Mouse (Mus musculus) stomach, embryonic 15.5 days (tissue): ENCODE measurements around the gene Cpsf6. TPM values are rescaled to one million over a fixed set of nuclear protein-coding genes. Genes with fewer than 3 reads are reported as not detected.

Experiments used
- ATAC-seq: fragments of 200-750 bp; cut with Nextera tagmentation; 2 replicates; pipeline ENCODE4 v1.8.0; 2017; ENCODE audit warnings: low read depth, moderate number of reproducible peaks, moderate TSS enrichment; ENCODE audit not compliant: insufficient read depth, low FRiP score
- H3K27ac ChIP-seq: fragments of 300-500 bp; sonication (generic); 2 replicates; pipeline ENCODE4 v1.5.1; 2015; ENCODE audit warnings: mild to moderate bottlenecking, inconsistent platforms
- H3K27me3 ChIP-seq: fragments of 300-500 bp; sonication (generic); replicated peaks from 2 replicates; pipeline ENCODE4 v1.6.1; 2015; ENCODE audit warnings: inconsistent platforms
- H3K36me3 ChIP-seq: fragments of 300-500 bp; sonication (generic); 2 replicates; pipeline ENCODE4 v1.6.1; 2015; ENCODE audit warnings: inconsistent platforms
- H3K4me1 ChIP-seq: fragments of 300-500 bp; sonication (generic); 2 replicates; pipeline ENCODE4 v1.6.1; 2015; ENCODE audit warnings: inconsistent platforms
- H3K4me2 ChIP-seq: fragments of 300-500 bp; sonication (generic); 2 replicates; pipeline ENCODE4 v1.6.1; 2015; ENCODE audit warnings: mild to moderate bottlenecking, inconsistent platforms
- H3K4me3 ChIP-seq: fragments of 300-500 bp; sonication (generic); replicated peaks from 2 replicates; pipeline ENCODE4 v1.5.1; 2015; ENCODE audit warnings: inconsistent platforms
- H3K9ac ChIP-seq: fragments of 300-500 bp; sonication (generic); 2 replicates; pipeline ENCODE4 v1.6.1; 2015; ENCODE audit warnings: inconsistent platforms
- H3K9me3 ChIP-seq: fragments of 300-500 bp; sonication (generic); 2 replicates; pipeline ENCODE4 v1.6.1; 2016; ENCODE audit warnings: inconsistent platforms
- WGBS: fragments of 180-500 bp; shearing (Covaris S2); methylation state at CpG from one replicate; pipeline ENCODE4 v1.1.7; 2015; 5-methylcytosine and 5-hydroxymethylcytosine counted together
- polyA plus RNA-seq: library from polyadenylated mRNA; unstranded; fragments of >200 nt; fragmentation: Nextera tagmentation; extraction: Ambion mirVana; gene quantifications from 2 replicates; pipeline ENCODE4 v1.2.1, GENCODE M21; 2015

Cpsf6 gene
- polyA plus RNA-seq, 1 experiment from 2014 or later = 117 TPM

GRCm38 (mm10) chr10:117330521-117330920 lies 49.3 kb downstream of the Cpsf6 start:
- Histone ChIP-seq H3K4me1 (no peaks in the 10 kb centered on the region), H3K27ac (no peak overlapping the region), H3K27me3 (no peaks in the 10 kb centered on the region), H3K9me3 (no peaks in the 10 kb centered on the region), H3K4me2 (no peak overlapping the region), H3K36me3 (no peaks in the 10 kb centered on the region), H3K4me3 (no peak overlapping the region), H3K9ac (no peak overlapping the region)
- no peak for ATAC-seq
- 70% methylated on average over 5 of the region's 5 CpGs for WGBS

GRCm38 (mm10) chr10:117323782-117324181 lies 56.0 kb downstream of the Cpsf6 start:
- Histone ChIP-seq H3K9me3 (no peaks in the 10 kb centered on the region), H3K9ac (no peak overlapping the region), H3K4me1 (no peaks in the 10 kb centered on the region), H3K36me3 (no peaks in the 10 kb centered on the region), H3K27ac (no peak overlapping the region), H3K27me3 (no peaks in the 10 kb centered on the region), H3K4me3 (no peak overlapping the region), H3K4me2 (no peak overlapping the region)
- no peak for ATAC-seq
- 86% methylated on average over 7 of the region's 7 CpGs for WGBS

GRCm38 (mm10) chr10:117322630-117323029 lies 57.2 kb downstream of the Cpsf6 start:
- no peaks in the 10 kb centered on the region for H3K9me3 ChIP-seq
- WGBS = 94% methylated on average over 5 of the region's 5 CpGs

GRCm38 (mm10) chr10:117320571-117320981 lies 59.2 kb downstream of the Cpsf6 start:
- no peak overlapping the region for H3K27ac ChIP-seq
- H3K9ac ChIP-seq = no peak overlapping the region
- no peaks in the 10 kb centered on the region for H3K4me1 ChIP-seq
- no peaks in the 10 kb centered on the region for H3K27me3 ChIP-seq
- H3K36me3 ChIP-seq = no peaks in the 10 kb centered on the region
- no peak overlapping the region for H3K4me3 ChIP-seq
- H3K4me2 ChIP-seq = no peak overlapping the region
- 83% methylated on average over 3 of the region's 3 CpGs for WGBS
- H3K9me3 ChIP-seq = no peaks in the 10 kb centered on the region
- no peak for ATAC-seq

More at GRCm38 (mm10) chr10:117322630-117323029, 57.2 kb downstream of the Cpsf6 start:
- Histone ChIP-seq H3K27ac (no peak overlapping the region), H3K36me3 (no peaks in the 10 kb centered on the region), H3K27me3 (no peaks in the 10 kb centered on the region), H3K4me3 (no peak overlapping the region), H3K4me2 (no peak overlapping the region), H3K9ac (no peak overlapping the region), H3K4me1 (no peaks in the 10 kb centered on the region)
- no peak for ATAC-seq

GRCm38 (mm10) chr10:117316391-117316790 lies 63.4 kb downstream of the Cpsf6 start:
- Histone ChIP-seq H3K4me1 (no peaks in the 10 kb centered on the region), H3K36me3 (no peaks in the 10 kb centered on the region), H3K4me2 (no peak overlapping the region), H3K4me3 (no peak overlapping the region), H3K9ac (no peak overlapping the region), H3K27me3 (no peaks in the 10 kb centered on the region), H3K27ac (no peak overlapping the region), H3K9me3 (no peaks in the 10 kb centered on the region)
- ATAC-seq = no peak; the same call in 1 of the 2 replicates
- WGBS = 86% methylated on average over 11 of the region's 11 CpGs

- Histone ChIP-seq H3K4me1 (no peaks in the 10 kb centered on the region), H3K27ac (no peak overlapping the region), H3K27me3 (no peaks in the 10 kb centered on the region), H3K36me3 (no peaks in the 10 kb centered on the region), H3K4me2 (no peak overlapping the region), H3K9ac (no peak overlapping the region), H3K4me3 (no peak overlapping the region), H3K9me3 (no peaks in the 10 kb centered on the region)
- no peak for ATAC-seq
- 86% methylated on average over 2 of the region's 2 CpGs for WGBS
Measured at GRCm38 (mm10) chr10:117313133-117313532, 66.7 kb downstream of the Cpsf6 start.

GRCm38 (mm10) chr10:117312168-117312567 lies 67.6 kb downstream of the Cpsf6 start:
- Histone ChIP-seq H3K4me1 (no peaks in the 10 kb centered on the region), H3K36me3 (no peaks in the 10 kb centered on the region), H3K9ac (no peak overlapping the region), H3K27ac (no peak overlapping the region), H3K9me3 (no peaks in the 10 kb centered on the region), H3K27me3 (no peaks in the 10 kb centered on the region), H3K4me3 (no peak overlapping the region), H3K4me2 (no peak overlapping the region)
- 80% methylated on average over 8 of the region's 8 CpGs for WGBS
- ATAC-seq = no peak

GRCm38 (mm10) chr10:117304371-117304770 lies 75.4 kb downstream of the Cpsf6 start:
- 78% methylated on average over 5 of the region's 5 CpGs for WGBS
- ATAC-seq = no peak
- Histone ChIP-seq H3K4me3 (no peak overlapping the region), H3K9ac (no peak overlapping the region), H3K27me3 (no peaks in the 10 kb centered on the region), H3K4me2 (no peak overlapping the region), H3K36me3 (no peaks in the 10 kb centered on the region), H3K9me3 (no peaks in the 10 kb centered on the region), H3K4me1 (no peaks in the 10 kb centered on the region), H3K27ac (no peak overlapping the region)

GRCm38 (mm10) chr10:117301688-117302087 lies 78.1 kb downstream of the Cpsf6 start:
- Histone ChIP-seq H3K9ac (no peak overlapping the region), H3K4me3 (no peak overlapping the region), H3K27ac (no peak overlapping the region), H3K4me2 (no peak overlapping the region), H3K27me3 (no peaks in the 10 kb centered on the region), H3K36me3 (no peaks in the 10 kb centered on the region), H3K4me1 (no peaks in the 10 kb centered on the region), H3K9me3 (no peaks in the 10 kb centered on the region)
- ATAC-seq = no peak
- WGBS = 79% methylated on average over 1 of the region's 1 CpGs

GRCm38 (mm10) chr10:117299901-117300520 lies 79.8 kb downstream of the Cpsf6 start:
- Histone ChIP-seq H3K9me3 (no peaks in the 10 kb centered on the region), H3K9ac (no peak overlapping the region), H3K4me3 (no peak overlapping the region), H3K4me2 (no peak overlapping the region), H3K4me1 (no peaks in the 10 kb centered on the region), H3K27ac (no peak overlapping the region), H3K36me3 (no peaks in the 10 kb centered on the region), H3K27me3 (no peaks in the 10 kb centered on the region)
- no peak for ATAC-seq
- WGBS = 68% methylated on average over 5 of the region's 5 CpGs

- Histone ChIP-seq H3K4me2 (no peak overlapping the region), H3K36me3 (no peaks in the 10 kb centered on the region), H3K9ac (no peak overlapping the region), H3K4me1 (no peaks in the 10 kb centered on the region), H3K4me3 (no peak overlapping the region), H3K9me3 (no peaks in the 10 kb centered on the region), H3K27ac (no peak overlapping the region), H3K27me3 (no peaks in the 10 kb centered on the region)
- WGBS = 70% methylated on average over 4 of the region's 4 CpGs
- ATAC-seq = no peak
Measured at GRCm38 (mm10) chr10:117299106-117299505, 80.7 kb downstream of the Cpsf6 start.

GRCm38 (mm10) chr10:117298336-117298735 lies 81.5 kb downstream of the Cpsf6 start:
- WGBS = 78% methylated on average over 6 of the region's 6 CpGs
- H3K36me3 ChIP-seq = no peaks in the 10 kb centered on the region
- H3K27ac ChIP-seq = no peak overlapping the region
- no peaks in the 10 kb centered on the region for H3K9me3 ChIP-seq
- H3K9ac ChIP-seq = no peak overlapping the region
- no peak for ATAC-seq
- H3K4me2 ChIP-seq = no peak overlapping the region
- H3K4me1 ChIP-seq = no peaks in the 10 kb centered on the region
- no peak overlapping the region for H3K4me3 ChIP-seq
- H3K27me3 ChIP-seq = no peaks in the 10 kb centered on the region
